Mouse (Mus musculus) olfactory bulb, adult 2 months (tissue): Measurements from ENCODE around the gene Csnk1g1.

Source experiments
- CTCF ChIP-seq: fragments of 200-500 bp; IDR thresholded peaks from 2 replicates; pipeline ENCODE4 v1.5.1; 2012; ENCODE audit warnings: low read depth, mild to moderate bottlenecking, low read length, moderate library complexity; ENCODE audit not compliant: insufficient read depth
- POLR2A ChIP-seq: fragments of 200-500 bp; IDR thresholded peaks from 2 replicates; pipeline ENCODE4 v1.6.1; 2012; ENCODE audit warnings: mild to moderate bottlenecking, low read depth, low read length, moderate library complexity; ENCODE audit not compliant: insufficient read depth

GRCm38 (mm10) chr9:66060308-66060647 lies 151.6 kb downstream of the Csnk1g1 start:
- TF ChIP-seq CTCF (no peak), POLR2A (no peak)
